Comparison of ENCODE assay signal across 9 mouse cellular contexts in genomic region chr15:103190531-103191462, GRCm38 (mm10). TPM values are rescaled to one million over a fixed set of nuclear protein-coding genes. Genes with fewer than 3 reads are reported as not detected.
DNase-seq lines count a peak whose midpoint lies in the region; ATAC-seq and TF ChIP-seq lines count a peak whose summit lies in the region.
"Had no signal": no experiment of that assay in that cellular context is flagged by ENCODE, and none has a peak within 500 bp of the region (broad histone marks: within the 10 kb centered on the region; RNA-seq: fewer than 3 reads in every experiment).

No protein-coding gene starts in this region.

- no peaks in the 10 kb centered on the region for H3K4me1 ChIP-seq in forebrain, embryonic 12.5 days
- H3K4me1 ChIP-seq in forebrain, embryonic 14.5 days (ENCODE audit: control insufficient read depth, insufficient read depth, low read length) = no peaks in the 10 kb centered on the region
- peaks cover 10% of the 10 kb centered on the region for H3K4me1 ChIP-seq in lung, adult 2 months (ENCODE audit: control insufficient read depth, insufficient read depth, low read length)
- H3K4me1 ChIP-seq in hindbrain, postnatal 0 days (ENCODE audit: insufficient read depth, low read length) = no peaks in the 10 kb centered on the region
- H3K4me1 ChIP-seq: midbrain, embryonic 12.5 days had no signal

- no peak for TF ChIP-seq POLR2A in lung, adult 2 months (IDR thresholded peaks at IDR 0.05; ENCODE audit: borderline replicate concordance, extremely low read depth, low read depth, low read length)

- peak; percentile 73 for TF ChIP-seq CTCF in lung, adult 2 months (IDR thresholded peaks at IDR 0.05; ENCODE audit: insufficient read depth, low read length)
- peak; percentile 80 for TF ChIP-seq CTCF in hindbrain, postnatal 0 days (IDR thresholded peaks at IDR 0.05; ENCODE audit: low read depth)

- H3K27me3 ChIP-seq in forebrain, embryonic 12.5 days = no peaks in the 10 kb centered on the region
- H3K27me3 ChIP-seq in forebrain, embryonic 14.5 days (replicated peaks; ENCODE audit: control insufficient read depth, insufficient read depth, low read length) = no peaks in the 10 kb centered on the region
- H3K27me3 ChIP-seq in hindbrain, postnatal 0 days (ENCODE audit: insufficient read depth, low read length) = no peaks in the 10 kb centered on the region
- H3K27me3 ChIP-seq: midbrain, embryonic 12.5 days had no signal

- DNase-seq in forebrain, embryonic 14.5 days (ENCODE audit: low spot score) = no peak
- DNase-seq in lung, adult 2 months = no peak
- no peak for DNase-seq in lung, adult 18-20 months
- DNase-seq in R1 (ENCODE audit: low read depth, low spot score) = peak; percentile 68
- DNase-seq in hindbrain, postnatal 0 days (ENCODE audit: low spot score) = peak; percentile 78
- no peak for DNase-seq in ovary, postnatal 36 days (ENCODE audit: low spot score)

- H3K4me3 ChIP-seq in forebrain, embryonic 12.5 days (replicated peaks) = no peak overlapping the region
- H3K4me3 ChIP-seq in forebrain, embryonic 14.5 days (ENCODE audit: low read depth, low read length) = no peak overlapping the region
- no peak overlapping the region for H3K4me3 ChIP-seq in lung, adult 2 months (replicated peaks; ENCODE audit: extremely low read depth, low read depth, low read length)
- no peak overlapping the region for H3K4me3 ChIP-seq in hindbrain, postnatal 0 days (ENCODE audit: low read length)
- H3K4me3 ChIP-seq: midbrain, embryonic 12.5 days had no signal

- H3K27ac ChIP-seq in forebrain, embryonic 12.5 days = peak overlapping the region; percentile 25; the same call in 1 of the 2 replicates
- no peak overlapping the region for H3K27ac ChIP-seq in forebrain, embryonic 14.5 days (ENCODE audit: low read depth, low read length)
- H3K27ac ChIP-seq in hindbrain, postnatal 0 days = no peak overlapping the region
- H3K27ac ChIP-seq: midbrain, embryonic 12.5 days had no signal

- H3K9me3 ChIP-seq in forebrain, embryonic 12.5 days = no peaks in the 10 kb centered on the region
- H3K9me3 ChIP-seq in forebrain, embryonic 14.5 days (replicated peaks; ENCODE audit: control insufficient read depth, low read length) = no peaks in the 10 kb centered on the region
- no peaks in the 10 kb centered on the region for H3K9me3 ChIP-seq in hindbrain, postnatal 0 days (ENCODE audit: low read length)
- H3K9me3 ChIP-seq: midbrain, embryonic 12.5 days had no signal

- 66% methylated on average over 10 of the region's 10 CpGs for WGBS in forebrain, embryonic 12.5 days
- WGBS in forebrain, embryonic 14.5 days = 66% methylated on average over 10 of the region's 10 CpGs
- 60% methylated on average over 10 of the region's 10 CpGs for WGBS in lung, adult 2 months
- 63% methylated on average over 10 of the region's 10 CpGs for WGBS in hindbrain, postnatal 0 days

- no peak overlapping the region for H3K4me2 ChIP-seq in forebrain, embryonic 12.5 days
- H3K4me2 ChIP-seq in forebrain, embryonic 14.5 days (ENCODE audit: low read length) = no peak overlapping the region
- H3K4me2 ChIP-seq in hindbrain, postnatal 0 days (ENCODE audit: low read depth, low read length) = no peak overlapping the region
- H3K4me2 ChIP-seq: midbrain, embryonic 12.5 days had no signal

- ATAC-seq in forebrain, embryonic 12.5 days (ENCODE audit: low FRiP score) = peak; percentile 50
- ATAC-seq in forebrain, embryonic 14.5 days = no peak
- peak; percentile 62; the same call in 1 of the 2 replicates for ATAC-seq in hindbrain, postnatal 0 days
- peak; percentile 54; the same call in 1 of the 2 replicates for ATAC-seq in monocyte, adult 5-6 weeks (replicated peaks; ENCODE audit: insufficient number of reproducible peaks, low FRiP score, low TSS enrichment, poor library complexity, severe bottlenecking)

- peaks cover 57% of the 10 kb centered on the region for H3K36me3 ChIP-seq in forebrain, embryonic 12.5 days (replicated peaks)
- peaks cover 60% of the 10 kb centered on the region for H3K36me3 ChIP-seq in forebrain, embryonic 14.5 days (ENCODE audit: control insufficient read depth, insufficient read depth, low read length)
- H3K36me3 ChIP-seq in hindbrain, postnatal 0 days (ENCODE audit: insufficient read depth, low read length) = peaks cover 14% of the 10 kb centered on the region; the same call in 1 of the 2 replicates

- H3K9ac ChIP-seq in forebrain, embryonic 12.5 days = no peak overlapping the region
- no peak overlapping the region for H3K9ac ChIP-seq in forebrain, embryonic 14.5 days (ENCODE audit: low read length)
- no peak overlapping the region for H3K9ac ChIP-seq in hindbrain, postnatal 0 days (replicated peaks; ENCODE audit: low read length)
- H3K9ac ChIP-seq: midbrain, embryonic 12.5 days had no signal

RNA-seq across cellular contexts. Expression of gene Smug1, which starts 23.9 kb away (rescaled TPM):
- polyA plus RNA-seq in forebrain, embryonic 12.5 days (2016; fragmentation: Nextera tagmentation; extraction: Ambion mirVana) = 24.6 and 27.4 TPM in 2 replicates
- polyA plus RNA-seq in forebrain, embryonic 14.5 days (2014; fragmentation: Nextera tagmentation; extraction: Ambion mirVana) = 25.3 and 26.5 TPM in 2 replicates
- 16.5 and 18.1 TPM in 2 replicates for polyA plus RNA-seq in lung, adult 2 months (2012; rRNA removed)
- 22.7 and 40.1 TPM in 2 replicates for total RNA-seq in hindbrain, postnatal 0 days (2014; rRNA removed)
- 11.9 and 13.2 TPM in 2 replicates for polyA plus RNA-seq in hindbrain, postnatal 0 days (2015; fragmentation: Nextera tagmentation; extraction: Ambion mirVana)
- total RNA-seq in monocyte, adult 5-6 weeks (2017) = 3.2 to 7.1 TPM (median 5.3 TPM) in 3 replicates

RNA-seq across cellular contexts. Expression of gene Cbx5, which starts 48.8 kb away (rescaled TPM):
- 233 and 250 TPM in 2 replicates for polyA plus RNA-seq in forebrain, embryonic 12.5 days (2016; fragmentation: Nextera tagmentation; extraction: Ambion mirVana)
- 154 and 164 TPM in 2 replicates for polyA plus RNA-seq in forebrain, embryonic 14.5 days (2014; fragmentation: Nextera tagmentation; extraction: Ambion mirVana)
- 12.2 and 20.0 TPM in 2 replicates for polyA plus RNA-seq in lung, adult 2 months (2012; rRNA removed)
- total RNA-seq in hindbrain, postnatal 0 days (2014; rRNA removed) = 125 and 134 TPM in 2 replicates
- polyA plus RNA-seq in hindbrain, postnatal 0 days (2015; fragmentation: Nextera tagmentation; extraction: Ambion mirVana) = 95.3 and 98.1 TPM in 2 replicates
- total RNA-seq in monocyte, adult 5-6 weeks (2017) = 13.2 to 43.8 TPM (median 33.9 TPM) in 3 replicates

RNA-seq across cellular contexts. Expression of gene Hnrnpa1, which starts 49.4 kb away (rescaled TPM):
- polyA plus RNA-seq in forebrain, embryonic 12.5 days (2016; fragmentation: Nextera tagmentation; extraction: Ambion mirVana) = 1,521 and 1,527 TPM in 2 replicates
- 790 and 857 TPM in 2 replicates for polyA plus RNA-seq in forebrain, embryonic 14.5 days (2014; fragmentation: Nextera tagmentation; extraction: Ambion mirVana)
- polyA plus RNA-seq in lung, adult 2 months (2012; rRNA removed) = 49.1 and 93.5 TPM in 2 replicates
- 117 and 148 TPM in 2 replicates for total RNA-seq in hindbrain, postnatal 0 days (2014; rRNA removed)
- 596 and 630 TPM in 2 replicates for polyA plus RNA-seq in hindbrain, postnatal 0 days (2015; fragmentation: Nextera tagmentation; extraction: Ambion mirVana)
- total RNA-seq in monocyte, adult 5-6 weeks (2017) = 482 to 520 TPM (median 483 TPM) in 3 replicates

Comparison
In these comparisons a context has a peak if more than half of its experiments do, and no peak if none do; other contexts are left out.
1. DNase-seq: peak in R1 (single experiment) and hindbrain, postnatal 0 days (single experiment); none in forebrain, embryonic 14.5 days (single experiment), lung, adult 2 months (single experiment), lung, adult 18-20 months (0 of 2) and ovary, postnatal 36 days (single experiment).